Mouse (Mus musculus) thymus, postnatal 10 days (tissue): ENCODE results near the gene Dmbx1.

Source experiments
- DNase-seq, 2 experiments: peaks; one replicate each; pipeline ENCODE4 v3.0.0; 2021; ENCODE audit warnings: low spot score in 2 of 2

The Dmbx1 gene

DNA sequence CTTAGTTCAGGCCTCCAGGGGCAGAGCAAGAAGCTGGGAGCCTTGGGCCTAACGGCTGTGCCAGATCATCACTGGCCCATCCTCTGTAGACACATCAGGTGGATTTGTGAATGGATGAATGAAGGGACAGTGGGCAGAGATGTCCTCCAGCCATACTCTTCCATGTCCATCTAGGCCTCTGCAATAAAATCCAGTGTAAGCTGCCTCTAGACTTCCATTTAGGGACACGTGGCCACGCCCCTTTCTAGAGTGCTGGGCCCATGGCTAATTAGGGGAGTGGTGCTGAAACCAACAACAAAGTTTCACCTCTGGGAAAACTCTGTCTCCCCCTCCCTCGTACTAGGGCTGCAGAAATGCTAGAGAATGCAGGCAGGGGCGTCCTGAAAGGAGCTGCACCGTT lies 49.7 kb downstream of the Dmbx1 start:
- DNase-seq, result no peak

DNA sequence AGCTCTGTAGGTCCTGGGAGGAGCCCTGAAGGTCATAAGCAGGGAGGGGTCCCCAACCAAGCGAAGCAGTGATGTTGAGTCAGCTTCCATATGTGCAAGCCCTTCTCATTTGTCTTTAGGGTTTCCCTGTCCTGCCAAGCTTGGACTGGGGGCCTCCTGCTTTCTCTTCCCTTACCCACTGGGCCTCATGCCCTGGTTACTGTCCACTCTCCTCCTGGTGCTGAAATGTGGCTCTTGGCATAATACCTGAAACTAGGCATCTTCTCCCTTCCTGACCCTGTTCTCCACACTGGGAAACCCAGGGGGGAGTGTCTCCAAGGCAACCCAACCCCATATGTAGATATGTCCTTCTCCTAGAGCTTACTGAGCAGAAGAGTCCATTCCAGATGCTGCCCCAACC lies 52.9 kb downstream of the Dmbx1 start:
- DNase-seq, result no peak

DNA sequence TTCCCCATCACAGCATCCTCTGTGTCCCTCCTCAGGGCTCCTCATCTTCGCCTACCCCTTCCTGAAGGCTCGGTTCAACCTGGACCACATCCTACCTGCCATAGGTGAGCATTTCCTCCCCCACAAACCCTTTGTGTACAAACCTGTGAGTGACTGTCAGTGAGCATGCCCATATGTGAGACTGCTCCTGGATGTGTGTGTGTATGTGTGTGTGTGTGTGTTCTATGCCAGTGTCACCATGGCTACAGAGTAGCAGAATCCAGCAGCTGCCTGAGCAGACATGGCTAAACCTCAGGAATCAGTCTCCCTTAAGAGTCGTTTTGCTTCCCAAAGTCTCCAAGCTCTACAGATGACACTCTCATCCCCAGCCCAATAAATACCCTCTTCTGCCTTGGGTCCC lies 53.9 kb downstream of the Dmbx1 start:
- no peak for DNase-seq

DNA sequence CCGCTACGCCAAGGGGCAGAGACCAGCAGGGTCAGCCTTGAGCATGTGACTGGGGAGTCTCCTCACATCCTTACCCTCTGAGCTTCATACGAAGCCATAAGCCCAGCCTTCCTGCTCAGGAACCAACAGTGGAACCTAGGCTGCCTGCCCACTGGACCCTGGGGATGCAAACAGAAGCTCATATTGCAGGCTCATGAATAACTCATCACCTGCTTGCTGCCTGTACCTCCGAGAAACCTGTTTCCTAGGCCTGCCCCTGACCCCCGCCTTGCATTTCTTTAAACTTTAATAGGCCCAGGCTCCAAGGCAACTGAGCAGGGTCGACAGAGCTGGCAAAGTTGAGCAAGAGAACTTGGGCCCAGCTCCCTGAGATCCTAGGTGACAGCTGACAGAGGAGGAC lies 55.7 kb downstream of the Dmbx1 start, which contains the start of gene Kncn:
Gene Kncn (plus strand): TSS at position 379 of the 400 bp plus-strand sequence.
- DNase-seq, result no peak

DNA sequence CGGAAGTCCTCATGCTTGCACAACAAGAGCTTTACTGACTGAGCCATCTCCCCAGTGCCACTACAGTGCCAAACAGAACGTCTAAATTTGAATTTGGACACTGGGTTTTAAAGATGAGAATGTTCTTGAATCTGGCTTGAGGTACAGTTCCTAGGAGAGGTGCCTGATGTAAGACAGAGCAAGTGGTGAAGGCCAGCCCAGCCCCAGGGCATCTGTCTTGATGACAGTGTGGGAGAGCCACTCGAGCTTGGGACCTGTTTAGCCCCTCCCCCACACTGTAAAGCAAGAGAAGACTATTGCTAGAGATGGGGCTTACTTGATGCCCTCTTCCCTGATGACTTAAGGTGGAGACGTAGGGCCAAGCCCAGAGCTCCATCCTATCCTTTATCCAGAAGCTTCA lies 57.5 kb downstream of the Dmbx1 start:
- DNase-seq, result no peak

DNA sequence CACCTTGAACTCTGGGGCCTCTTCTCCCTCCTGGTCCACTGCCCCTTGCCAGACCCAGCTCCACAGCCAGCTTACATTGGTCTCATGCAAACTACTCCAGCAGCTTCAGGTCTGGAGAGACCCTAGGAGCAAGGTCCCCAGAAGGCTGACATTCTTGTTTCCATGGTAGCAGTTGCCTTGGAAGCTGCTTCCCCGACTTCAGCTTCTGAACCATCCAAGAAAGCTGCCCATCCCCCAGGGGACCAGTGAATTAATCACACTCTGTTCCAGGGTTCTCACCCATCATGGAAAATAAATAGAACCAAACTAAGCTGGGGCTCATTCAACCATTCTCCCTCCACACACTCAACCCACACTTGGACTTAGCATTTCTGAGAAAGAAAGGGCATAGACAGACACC lies 58.5 kb downstream of the Dmbx1 start:
- DNase-seq, result no peak

DNA sequence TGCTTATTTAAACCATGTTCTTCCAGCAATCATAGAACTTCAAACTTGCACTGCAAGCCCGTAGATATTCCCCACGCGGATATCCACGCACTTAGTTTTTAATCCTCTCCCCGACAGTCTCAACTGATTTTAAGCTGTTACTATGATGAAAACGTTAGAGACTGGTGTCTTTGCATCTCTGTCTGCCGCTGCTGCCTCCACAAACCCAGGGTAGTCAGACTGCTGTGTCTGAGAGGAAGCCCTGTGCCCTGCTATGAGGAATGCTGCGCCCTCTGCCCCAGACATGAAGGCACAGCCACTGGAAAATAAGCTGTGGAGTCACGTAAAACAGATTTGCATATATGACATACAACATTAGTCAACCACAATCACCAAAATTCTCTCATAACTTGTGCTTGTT lies 60.9 kb downstream of the Dmbx1 start:
- DNase-seq, result no peak

DNA sequence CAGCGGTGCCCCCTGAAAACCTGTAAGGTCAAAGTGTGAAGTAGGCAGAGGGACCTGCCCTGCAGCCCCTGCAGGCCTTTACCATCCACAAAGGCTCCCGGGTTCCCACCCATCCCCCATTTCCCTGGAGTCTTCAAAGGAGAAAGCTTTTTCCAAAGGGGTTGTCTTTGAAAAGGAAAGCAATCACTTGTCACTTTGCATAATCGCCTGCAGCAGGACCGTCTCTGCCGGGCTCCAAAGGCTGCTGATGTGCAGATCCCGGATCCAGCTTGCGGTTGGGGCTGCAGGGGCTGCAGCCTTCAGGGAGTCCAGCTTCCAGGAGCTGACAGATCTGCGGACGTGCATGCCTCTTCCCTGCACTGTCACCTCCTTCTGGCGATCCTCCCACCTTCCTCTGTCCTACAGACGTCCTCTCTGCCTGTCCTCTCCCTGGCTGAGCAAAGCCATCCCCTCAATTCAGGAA lies 61.5 kb downstream of the Dmbx1 start:
- no peak for DNase-seq

DNA sequence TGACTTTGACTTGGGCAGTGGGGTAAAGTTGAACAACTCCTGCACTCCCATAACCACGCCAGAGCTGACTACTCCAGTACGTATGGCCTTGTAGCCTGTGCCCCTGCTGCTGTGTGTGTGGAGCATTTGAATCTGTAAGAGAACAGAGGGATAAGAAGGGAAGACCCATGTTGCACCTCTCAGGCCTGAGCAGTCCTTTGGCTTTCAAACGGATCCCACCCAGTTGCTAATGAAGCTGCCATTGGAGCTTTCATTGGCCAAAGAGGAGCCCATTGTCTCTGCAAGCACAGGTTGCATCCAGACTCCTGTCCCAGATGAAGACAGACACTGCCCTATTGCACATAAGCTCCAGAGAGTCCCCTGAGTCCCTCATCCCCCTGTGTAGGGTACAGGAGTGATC lies 66.5 kb downstream of the Dmbx1 start:
- DNase-seq, result no peak

DNA sequence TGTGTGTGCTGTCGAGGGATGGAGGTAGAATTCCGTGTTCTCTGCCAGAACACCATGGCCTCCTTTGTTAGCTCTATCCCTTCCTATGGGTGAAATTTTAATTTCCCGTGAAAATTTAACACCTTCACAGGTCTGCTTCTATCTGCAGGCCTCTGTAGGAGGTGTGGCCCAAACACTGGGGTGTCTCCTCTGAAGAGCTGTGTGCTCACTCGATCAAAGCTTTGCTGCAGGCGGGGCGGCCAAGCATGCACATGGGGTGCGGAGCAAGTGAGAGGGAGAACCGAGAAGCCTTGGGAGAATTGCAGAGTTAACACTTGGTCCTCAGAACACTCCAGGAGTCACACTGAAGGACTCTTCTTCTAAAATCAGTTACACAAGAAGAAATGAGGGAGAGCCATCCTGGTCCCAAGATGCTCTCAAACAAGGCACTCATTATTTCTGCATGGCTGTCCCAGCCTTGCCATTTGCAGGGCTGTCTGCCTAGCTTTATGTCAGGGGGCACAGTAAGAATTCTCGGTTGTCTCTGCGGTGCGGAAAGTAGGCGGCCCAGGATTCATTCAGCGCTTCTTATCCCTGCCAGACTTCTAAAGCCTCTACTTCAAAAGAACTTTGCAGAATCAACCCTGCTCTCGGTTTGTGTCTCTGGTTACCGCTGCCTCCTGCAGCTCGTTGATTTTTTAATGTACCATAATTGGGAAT lies 70.1 kb downstream of the Dmbx1 start:
- no peak for DNase-seq
